Mouse (Mus musculus) embryo, embryonic 10 days (tissue): Measurements from ENCODE around the gene Pomt2.
A peak's percentile ranks its signal among the peaks of the same experiment; 100 is the strongest.

Experiments
- DNase-seq: peaks from one replicate; pipeline ENCODE4 v3.0.0-alpha.2; 2015; ENCODE audit warnings: low spot score

Pomt2 gene

GRCm38 (mm10) chr12:87127256-87127655 is 20.5 kb downstream of the Pomt2 start:
- no peak for DNase-seq

- DNase-seq, result no peak
Observed at GRCm38 (mm10) chr12:87121918-87122589, 25.7 kb downstream of the Pomt2 start.

- no peak for DNase-seq
Observed at GRCm38 (mm10) chr12:87107357-87107977, 40.3 kb downstream of the Pomt2 start.

- DNase-seq, result no peak
Observed at GRCm38 (mm10) chr12:87104796-87105195, 43.0 kb downstream of the Pomt2 start.

GRCm38 (mm10) chr12:87103471-87103870 is 44.3 kb downstream of the Pomt2 start:
- no peak for DNase-seq

GRCm38 (mm10) chr12:87102165-87102631 is 45.6 kb downstream of the Pomt2 start, which contains the start of gene Ngb:
TSS of gene Ngb (minus strand) at chr12:87102539.
- no peak for DNase-seq

GRCm38 (mm10) chr12:87100331-87100730 is 47.4 kb downstream of the Pomt2 start:
- no peak for DNase-seq

GRCm38 (mm10) chr12:87093671-87094070 is 54.1 kb downstream of the Pomt2 start:
- no peak for DNase-seq

- DNase-seq, result no peak
Observed at GRCm38 (mm10) chr12:87093249-87093648, 54.5 kb downstream of the Pomt2 start.

GRCm38 (mm10) chr12:87091916-87092315 is 55.9 kb downstream of the Pomt2 start:
- DNase-seq, result no peak

- DNase-seq, result no peak
Observed at GRCm38 (mm10) chr12:87089701-87090100, 58.1 kb downstream of the Pomt2 start.

- DNase-seq, result no peak
Observed at GRCm38 (mm10) chr12:87089255-87089654, 58.5 kb downstream of the Pomt2 start.

- peak; percentile 33 for DNase-seq
Observed at GRCm38 (mm10) chr12:87088331-87088730, 59.4 kb downstream of the Pomt2 start.

GRCm38 (mm10) chr12:87087236-87087635 is 60.5 kb downstream of the Pomt2 start:
- DNase-seq, result no peak

GRCm38 (mm10) chr12:87082797-87083196 is 65.0 kb downstream of the Pomt2 start:
- no peak for DNase-seq

- no peak for DNase-seq
Observed at GRCm38 (mm10) chr12:87076610-87077009, 71.2 kb downstream of the Pomt2 start.

GRCm38 (mm10) chr12:87070520-87070919 is 77.2 kb downstream of the Pomt2 start:
- no peak for DNase-seq

- DNase-seq, result no peak
Observed at GRCm38 (mm10) chr12:87066429-87066828, 81.3 kb downstream of the Pomt2 start.

- no peak for DNase-seq
Observed at GRCm38 (mm10) chr12:87065446-87065845, 82.3 kb downstream of the Pomt2 start.

- DNase-seq, result no peak
Observed at GRCm38 (mm10) chr12:87057066-87057465, 90.7 kb downstream of the Pomt2 start.
